Mouse (Mus musculus): ENCODE results near the gene Lrtm2. TPM values are rescaled to one million over a fixed set of nuclear protein-coding genes. Genes with fewer than 3 reads are reported as not detected.

Gene Lrtm2
- total RNA-seq, 2 experiments from 2014 or later, result 0.33 to 2.4 TPM

DNA sequence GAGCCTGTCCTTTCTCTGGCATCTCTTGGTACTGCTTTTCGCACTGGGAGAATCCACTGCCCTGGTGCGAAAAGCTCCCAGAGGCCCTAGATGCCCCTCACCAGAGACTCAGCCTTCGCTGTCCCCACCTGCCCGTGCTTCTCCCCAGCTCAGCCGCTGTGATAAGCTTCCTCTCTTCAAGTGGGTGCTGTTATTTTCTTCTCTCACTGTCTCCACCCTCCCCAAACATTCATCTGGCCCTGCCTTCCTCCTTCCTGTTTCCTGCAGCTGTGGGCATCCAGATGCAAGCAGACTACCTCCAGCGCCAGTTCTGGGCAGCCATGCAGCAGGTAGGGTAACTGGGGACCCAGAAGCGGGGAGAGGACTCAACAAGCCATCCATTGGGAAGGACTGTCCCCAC, 5.6 kb upstream of the Lrtm2 start:
- no peak for DNase-seq (ENCODE audit: low spot score)

DNA sequence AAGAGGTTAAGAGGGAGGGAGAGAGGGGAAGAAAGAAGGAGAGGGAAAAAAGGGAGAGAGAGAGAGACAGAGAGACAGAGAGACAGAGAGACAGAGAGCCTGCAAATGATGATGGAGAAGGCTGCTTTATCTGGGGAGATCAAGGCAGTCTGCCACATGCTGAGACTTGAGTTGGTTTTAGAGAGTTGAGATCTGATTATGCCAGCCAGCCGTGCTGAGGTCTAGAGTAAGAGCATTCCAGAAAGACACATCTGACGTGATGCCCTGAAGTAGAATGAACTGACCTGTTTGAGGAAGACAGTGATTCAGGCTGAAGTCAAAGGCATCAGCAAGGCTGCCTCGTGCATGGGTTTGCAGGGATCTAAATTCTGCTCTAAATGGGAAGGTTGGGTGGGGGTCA, 3.3 kb upstream of the Lrtm2 start:
- no peak for DNase-seq (ENCODE audit: low spot score)

DNA sequence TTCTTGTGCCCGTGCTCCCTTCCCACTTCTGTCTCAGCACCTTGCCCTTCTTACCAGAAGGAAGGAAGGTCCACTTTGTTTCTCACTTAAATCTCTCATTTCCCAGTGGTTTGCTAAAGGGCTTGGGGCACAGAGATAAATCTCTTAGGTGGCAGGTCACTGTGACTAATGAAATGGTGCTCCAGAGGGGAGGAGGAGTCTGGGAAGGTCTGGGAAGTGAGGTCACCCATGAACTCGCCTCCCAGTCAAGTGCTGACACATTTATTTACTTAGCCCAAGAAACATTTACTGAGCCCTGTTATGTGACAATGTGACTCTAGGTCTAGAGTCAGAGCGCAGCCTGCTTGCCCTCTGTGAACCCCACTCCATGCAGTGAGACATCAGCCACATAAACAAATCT, 2.6 kb upstream of the Lrtm2 start:
- no peak for DNase-seq (ENCODE audit: low spot score)

DNA sequence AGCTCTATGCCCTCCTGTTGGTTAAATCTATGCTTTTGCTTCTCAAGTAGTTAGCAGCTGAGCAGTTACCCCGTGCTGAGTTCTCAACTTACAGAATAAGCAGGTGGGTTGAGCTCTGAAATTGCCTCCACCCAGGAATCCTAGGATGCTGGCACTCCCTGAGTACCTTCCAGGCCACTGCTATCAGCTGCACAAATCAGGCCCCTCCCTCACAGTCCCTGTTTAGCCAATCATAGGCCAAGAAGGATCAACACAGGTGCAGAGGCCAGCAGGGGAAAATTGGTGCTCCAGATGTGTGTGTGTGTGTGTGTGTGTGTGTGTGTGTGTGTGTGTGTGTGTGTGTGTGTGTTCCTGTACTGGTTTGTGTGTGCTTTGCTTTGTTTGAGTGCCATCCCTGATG, 1.5 kb upstream of the Lrtm2 start:
- DNase-seq (ENCODE audit: low spot score), result no peak

GRCm38 (mm10) chr6:119329936-119330335, 630 bp downstream of the Lrtm2 start:
- DNase-seq (ENCODE audit: low spot score), result no peak

DNA sequence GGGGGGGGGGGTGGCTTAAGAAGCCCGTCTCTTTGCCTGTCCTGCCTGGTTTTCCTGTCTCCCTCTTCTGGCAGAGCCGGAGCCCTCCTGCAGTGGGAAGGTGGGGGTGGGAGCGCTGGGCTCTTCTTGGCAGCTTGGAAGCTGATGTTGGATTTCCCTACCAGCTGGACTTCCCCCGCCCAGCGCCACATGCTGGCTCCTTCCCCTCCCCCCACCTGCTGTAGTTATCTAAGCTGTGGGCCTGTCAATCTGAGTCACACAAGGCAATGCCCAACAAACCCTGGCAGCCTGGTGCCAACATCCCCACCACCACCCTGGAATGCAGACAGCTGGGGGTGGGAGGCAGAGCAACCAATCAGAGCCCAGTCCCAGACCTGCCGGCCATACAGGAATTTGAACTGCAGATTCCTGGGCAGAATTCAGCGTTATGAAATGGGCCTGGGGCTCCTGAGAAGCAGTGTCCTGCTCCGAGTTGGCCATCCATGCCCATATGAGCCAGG, 1.3 kb downstream of the Lrtm2 start:
- DNase-seq (ENCODE audit: low spot score), result no peak

GRCm38 (mm10) chr6:119328521-119329115, 1.9 kb downstream of the Lrtm2 start:
- no peak for DNase-seq (ENCODE audit: low spot score)

DNA sequence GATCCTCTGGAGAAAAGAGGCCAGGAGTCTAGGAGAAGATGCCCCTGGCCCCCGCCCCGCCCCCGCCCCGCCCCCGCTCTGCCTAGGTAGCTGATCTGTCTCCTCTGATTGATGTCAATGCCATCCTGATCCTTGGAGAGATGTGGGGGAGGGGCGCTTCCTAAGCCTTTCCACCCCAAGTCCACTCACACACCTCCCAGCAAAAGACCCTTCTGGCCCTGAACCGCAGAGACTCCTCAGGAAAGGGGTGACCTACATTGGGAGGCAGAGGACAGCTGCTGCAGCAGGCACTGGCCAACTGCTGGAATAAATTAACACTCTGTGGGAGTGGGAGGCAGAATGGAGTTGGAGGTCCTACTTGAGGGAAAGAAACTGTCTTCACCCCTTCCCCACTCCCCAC, 4.0 kb downstream of the Lrtm2 start:
- no peak for DNase-seq (ENCODE audit: low spot score)

DNA sequence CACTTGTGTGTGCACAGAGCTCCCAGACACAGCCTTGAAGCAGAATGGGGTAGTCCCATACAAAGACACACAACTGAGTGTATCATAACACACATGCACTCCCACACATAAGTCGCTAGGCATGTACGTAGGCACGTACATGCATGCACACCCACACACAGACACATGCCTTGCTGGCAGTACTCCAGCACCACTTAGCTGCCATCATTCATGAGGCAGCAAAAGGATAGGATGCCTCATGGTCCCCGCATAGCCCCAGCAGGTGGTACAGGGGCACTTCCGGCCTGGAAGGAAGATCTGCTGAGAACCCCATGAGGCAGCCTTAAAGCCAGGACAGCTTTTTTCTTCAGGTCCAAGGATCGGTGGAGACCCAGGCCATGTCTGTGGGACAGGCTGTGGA, 4.6 kb downstream of the Lrtm2 start:
- DNase-seq (ENCODE audit: low spot score), result no peak

DNA sequence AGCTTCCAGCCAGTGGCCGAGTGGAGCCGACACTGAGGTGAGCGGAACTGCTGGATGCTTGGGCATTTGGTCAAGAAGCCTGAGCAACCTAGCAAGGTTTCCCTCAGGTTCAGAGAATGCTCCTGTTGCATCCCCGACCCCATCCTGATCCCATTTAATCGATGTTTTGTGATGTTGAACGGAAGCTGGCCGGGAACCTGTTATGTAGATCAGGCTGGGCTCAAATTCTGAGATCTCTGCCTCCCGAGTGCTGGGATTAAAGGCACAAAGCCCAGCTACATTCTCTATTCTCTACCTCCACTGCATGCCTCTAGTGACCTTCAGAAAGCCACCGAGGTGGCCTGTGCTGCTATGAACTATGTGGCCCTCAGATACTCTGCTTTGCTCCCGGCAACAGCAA, 5.8 kb downstream of the Lrtm2 start:
- no peak for DNase-seq (ENCODE audit: low spot score)

- DNase-seq (ENCODE audit: low spot score), result no peak
These were observed 8.8 kb downstream of the Lrtm2 start for GRCm38 (mm10) chr6:119321752-119322151.

DNA sequence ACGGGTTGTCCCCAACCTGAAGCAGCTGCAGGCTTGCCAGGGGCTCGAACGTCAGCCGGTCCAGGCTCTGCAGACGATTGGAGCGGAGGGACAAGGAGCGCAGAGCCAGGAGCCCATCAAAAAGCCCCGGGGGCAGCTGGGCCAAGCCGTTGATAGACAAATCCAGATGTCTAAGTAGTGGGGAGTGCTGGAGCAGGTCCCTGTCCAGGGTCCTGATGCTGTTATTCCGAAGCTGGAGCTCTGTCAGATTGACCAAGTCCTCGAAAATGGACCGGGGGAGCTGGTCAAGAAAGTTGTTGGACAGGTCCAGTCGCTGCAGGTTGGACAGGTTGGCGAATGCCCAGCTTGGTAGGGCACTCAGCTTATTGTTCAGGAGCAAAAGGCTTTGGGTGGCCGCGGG, 10.1 kb downstream of the Lrtm2 start:
- no peak for DNase-seq (ENCODE audit: low spot score)

GRCm38 (mm10) chr6:119319358-119319757, 11.2 kb downstream of the Lrtm2 start:
- no peak for DNase-seq (ENCODE audit: low spot score)

- no peak for DNase-seq (ENCODE audit: low spot score)
These were observed 11.8 kb downstream of the Lrtm2 start for GRCm38 (mm10) chr6:119318732-119319131.

GRCm38 (mm10) chr6:119314751-119315476, 15.7 kb downstream of the Lrtm2 start:
- DNase-seq (ENCODE audit: low spot score), result no peak

DNA sequence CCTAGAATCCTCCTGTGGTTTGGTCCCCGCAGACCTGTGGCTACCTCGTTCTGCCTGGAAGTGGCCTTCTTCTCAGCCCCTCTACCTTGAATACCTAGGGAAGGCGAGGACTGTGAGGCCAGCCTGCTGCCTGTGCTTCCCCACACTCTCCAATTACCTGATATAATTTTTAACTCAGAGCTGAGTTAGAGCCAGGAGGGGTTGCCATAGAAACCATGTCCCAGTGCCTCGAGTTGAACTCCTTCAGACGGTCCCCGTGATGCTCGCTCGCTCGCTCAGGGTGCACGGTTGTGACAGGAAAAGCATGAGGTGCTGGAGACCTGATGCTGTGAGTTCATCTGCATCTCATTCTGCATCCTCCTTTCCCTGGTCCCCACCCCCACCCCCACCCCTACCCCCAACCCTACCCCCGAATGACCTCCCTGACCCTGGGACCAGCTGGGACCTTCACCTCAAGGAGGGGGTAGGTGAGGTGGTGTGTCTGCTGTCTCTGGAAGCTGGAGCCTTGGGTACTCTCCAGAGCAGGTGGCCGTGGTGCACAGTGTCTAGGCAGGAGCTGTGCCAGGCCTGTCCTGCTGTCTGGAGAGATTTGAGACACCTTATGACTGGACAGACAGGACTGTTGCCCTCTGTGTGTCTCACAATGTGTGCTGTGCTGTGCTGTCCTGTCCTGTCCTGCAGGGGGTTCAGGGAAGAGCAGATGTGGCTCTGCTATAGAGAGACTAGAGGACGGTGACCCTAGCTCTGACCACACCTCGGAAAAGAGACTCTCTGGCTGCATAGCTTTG, 16.8 kb downstream of the Lrtm2 start:
- no peak for DNase-seq (ENCODE audit: low spot score)

- DNase-seq (ENCODE audit: low spot score), result no peak
These were observed 17.5 kb downstream of the Lrtm2 start for GRCm38 (mm10) chr6:119313096-119313495.

GRCm38 (mm10) chr6:119312381-119312780, 18.2 kb downstream of the Lrtm2 start:
- no peak for DNase-seq (ENCODE audit: low spot score)

- no peak for DNase-seq (ENCODE audit: low spot score)
These were observed 20.4 kb downstream of the Lrtm2 start for GRCm38 (mm10) chr6:119310176-119310575.

- DNase-seq (ENCODE audit: low spot score), result no peak
These were observed 22.6 kb downstream of the Lrtm2 start for GRCm38 (mm10) chr6:119307867-119308413.

GRCm38 (mm10) chr6:119303331-119303730, 27.2 kb downstream of the Lrtm2 start:
- DNase-seq (ENCODE audit: low spot score), result no peak

GRCm38 (mm10) chr6:119301310-119301709, 29.3 kb downstream of the Lrtm2 start:
- no peak for DNase-seq (ENCODE audit: low spot score)

Data from gastrocnemius, adult 18-20 months (tissue).